Comparison of ENCODE assay signal across 13 mouse cellular contexts in the genomic region with DNA sequence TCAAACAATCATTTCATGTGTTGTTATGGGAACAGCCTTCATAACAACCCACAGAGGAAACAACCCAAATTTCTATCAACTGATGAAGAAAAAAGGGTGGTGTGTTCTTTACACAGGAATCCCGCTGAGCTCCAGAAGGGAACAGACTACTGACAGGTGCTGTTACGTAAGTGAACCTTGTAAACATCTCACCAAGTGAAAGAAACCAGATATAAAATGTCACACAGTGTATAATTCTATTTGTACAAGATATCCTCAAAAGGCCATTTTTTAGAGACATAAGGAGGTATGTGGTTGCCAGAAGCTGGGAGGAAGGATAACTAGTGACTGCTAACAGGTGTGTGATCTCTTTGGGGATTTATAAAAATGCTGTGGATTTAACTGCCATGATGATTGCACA.
"Had no signal": no experiment of that assay in that cellular context is flagged by ENCODE, and none has a peak within 500 bp of the region (broad histone marks: within the 10 kb centered on the region; RNA-seq: fewer than 3 reads in every experiment).

No protein-coding gene starts in this region.

- H3K9ac ChIP-seq: liver, embryonic 14.5 days; midbrain, embryonic 13.5 days; neural tube, embryonic 15.5 days had no signal

- H3K4me2 ChIP-seq: midbrain, embryonic 13.5 days; neural tube, embryonic 15.5 days had no signal

- H3K9me3 ChIP-seq: midbrain, embryonic 13.5 days; neural tube, embryonic 15.5 days had no signal

- H3K4me3 ChIP-seq: midbrain, embryonic 13.5 days; myocyte; neural tube, embryonic 15.5 days had no signal

- H3K4me1 ChIP-seq: midbrain, embryonic 13.5 days; neural tube, embryonic 15.5 days had no signal

- H3K27me3 ChIP-seq: midbrain, embryonic 13.5 days; neural tube, embryonic 15.5 days had no signal

- H3K27ac ChIP-seq: liver, embryonic 14.5 days; midbrain, embryonic 13.5 days; neural tube, embryonic 15.5 days had no signal

- ATAC-seq: midbrain, embryonic 13.5 days had no signal

- H3K36me3 ChIP-seq: midbrain, embryonic 13.5 days; neural tube, embryonic 15.5 days had no signal

- DNase-seq: kidney, adult 18-20 months; kidney, postnatal 10 days; layer of hippocampus, adult 9-11 months; left cerebral cortex, postnatal 4 days; liver; lung, adult 18-20 months; right cerebral cortex, adult 18-20 months; right cerebral cortex, postnatal 25 days; thymus, postnatal 36 days had no signal
